Mouse (Mus musculus) layer of hippocampus, adult 8-10 months (tissue): ENCODE measurements around the gene Cntnap5a. TPM values are rescaled to one million over a fixed set of nuclear protein-coding genes. Genes with fewer than 3 reads are reported as not detected.

Experiments
- DNase-seq, 2 experiments: peaks; one replicate each; pipeline ENCODE4 v3.0.0; 2022; ENCODE audit warnings: low spot score in 2 of 2
- microRNA-seq, 2 experiments: library from miRNA; unstranded; fragments of <30 nt; microRNA quantifications; one replicate each; pipeline ENCODE4 v1.2.0; 2022
- total RNA-seq, 4 experiments: library from RNA; stranded (reverse); gene quantifications; 2 replicates each; pipeline ENCODE4 v1.2.4; 2022

Cntnap5a gene
- total RNA-seq, 4 experiments from 2014 or later = 13.0 to 16.8 (median 14.3) TPM

DNA sequence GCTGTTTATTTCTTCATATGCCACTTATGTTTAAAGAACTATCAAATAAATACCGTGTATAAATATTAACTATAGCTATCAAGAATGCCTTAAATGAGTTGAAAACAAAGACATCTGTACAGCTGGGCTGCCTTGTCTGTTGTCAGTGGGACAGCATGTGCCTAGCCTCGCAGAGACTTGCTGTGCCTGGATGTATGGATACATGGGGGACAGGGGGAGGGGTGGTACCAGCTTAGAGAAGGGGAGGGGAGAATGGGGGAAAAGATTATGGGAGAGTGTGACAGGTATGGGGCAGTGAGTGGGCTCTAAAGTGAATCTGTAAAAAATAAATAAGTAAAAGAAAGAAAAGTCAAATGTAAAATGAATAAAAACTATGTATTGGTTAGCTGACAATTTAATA, 681.0 kb downstream of the Cntnap5a start:
- no peak for DNase-seq

DNA sequence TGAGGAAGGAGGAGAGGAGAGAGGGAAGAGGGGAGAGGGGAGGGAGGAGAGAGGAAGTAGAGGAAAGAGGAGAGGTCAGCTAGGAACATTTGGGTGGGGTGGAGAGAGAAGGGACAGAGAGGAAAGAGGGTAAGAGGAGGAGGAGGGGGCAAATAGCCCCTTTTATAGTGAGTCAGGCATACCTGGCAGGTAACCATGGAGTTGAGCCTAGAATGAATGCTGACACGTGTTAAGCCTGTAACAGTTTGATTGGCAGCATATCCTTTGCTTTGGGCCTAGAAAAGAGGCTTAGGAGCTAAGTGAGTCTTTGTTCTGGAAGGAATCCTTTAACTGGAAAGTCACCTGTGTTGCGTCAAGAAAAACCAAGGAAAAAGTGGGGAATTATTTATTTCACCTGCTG, 681.6 kb downstream of the Cntnap5a start:
- DNase-seq = no peak

DNA sequence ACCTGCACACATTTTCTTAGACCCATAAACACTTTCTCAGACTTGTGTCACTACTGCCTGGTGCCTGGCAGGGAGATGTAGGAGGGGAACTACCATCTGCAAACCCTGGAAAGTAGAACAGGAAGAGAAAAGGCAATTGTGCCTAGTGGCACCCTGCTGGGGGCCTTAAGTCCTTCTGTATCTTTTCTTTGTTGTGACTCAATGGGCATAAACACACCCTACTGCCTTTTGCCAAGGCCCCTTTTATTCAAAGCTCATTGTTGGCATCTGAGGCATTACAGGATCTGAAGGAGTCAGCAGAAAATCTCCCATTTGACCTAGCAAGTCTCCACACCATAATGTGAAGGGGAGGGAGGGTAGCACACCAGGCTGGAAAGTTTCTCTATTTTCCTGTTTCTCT, 682.2 kb downstream of the Cntnap5a start:
- DNase-seq = no peak

GRCm38 (mm10) chr1:116367572-116367971, 683.0 kb downstream of the Cntnap5a start:
- no peak for DNase-seq

DNA sequence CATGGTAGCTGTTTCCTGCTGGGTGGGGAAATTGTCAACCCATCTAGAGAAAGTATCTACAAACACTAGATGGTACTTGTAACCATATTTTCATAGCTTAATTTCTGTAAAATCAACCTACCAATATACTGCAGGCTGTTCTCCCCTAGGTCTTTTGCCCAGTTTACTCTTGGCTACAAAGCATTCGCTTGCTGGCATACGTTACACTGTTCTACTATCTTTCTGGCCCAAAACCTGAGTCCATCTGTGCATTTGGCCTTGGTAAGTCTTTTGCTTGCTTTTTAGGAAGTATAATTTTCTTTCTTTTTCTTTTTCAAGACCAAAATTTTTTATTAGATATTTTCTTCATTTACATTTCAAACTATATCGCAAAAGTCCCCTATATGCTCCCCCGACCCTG, 686.3 kb downstream of the Cntnap5a start:
- DNase-seq = no peak

DNA sequence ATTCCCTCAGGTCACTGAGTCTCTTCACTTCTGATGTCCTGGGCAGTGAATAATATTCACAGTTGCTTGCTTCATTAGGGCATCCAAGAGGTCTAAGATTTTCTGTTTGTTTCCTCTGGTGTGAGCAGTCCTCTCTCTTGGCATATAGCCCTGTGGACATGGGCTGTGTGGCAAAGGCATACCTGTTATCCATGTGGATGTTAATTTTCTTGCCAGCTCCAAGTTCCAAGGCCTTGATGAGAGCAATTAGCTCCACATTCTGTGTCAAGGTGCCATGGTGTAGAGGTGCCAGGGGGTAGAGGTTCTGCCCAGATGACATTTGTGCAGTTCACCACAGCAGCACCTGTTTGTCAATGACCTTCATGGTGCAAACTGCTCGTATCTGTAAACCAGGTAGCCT, 689.0 kb downstream of the Cntnap5a start:
- DNase-seq = no peak

- DNase-seq = no peak
These were observed 707.8 kb downstream of the Cntnap5a start for GRCm38 (mm10) chr1:116392390-116392789.

DNA sequence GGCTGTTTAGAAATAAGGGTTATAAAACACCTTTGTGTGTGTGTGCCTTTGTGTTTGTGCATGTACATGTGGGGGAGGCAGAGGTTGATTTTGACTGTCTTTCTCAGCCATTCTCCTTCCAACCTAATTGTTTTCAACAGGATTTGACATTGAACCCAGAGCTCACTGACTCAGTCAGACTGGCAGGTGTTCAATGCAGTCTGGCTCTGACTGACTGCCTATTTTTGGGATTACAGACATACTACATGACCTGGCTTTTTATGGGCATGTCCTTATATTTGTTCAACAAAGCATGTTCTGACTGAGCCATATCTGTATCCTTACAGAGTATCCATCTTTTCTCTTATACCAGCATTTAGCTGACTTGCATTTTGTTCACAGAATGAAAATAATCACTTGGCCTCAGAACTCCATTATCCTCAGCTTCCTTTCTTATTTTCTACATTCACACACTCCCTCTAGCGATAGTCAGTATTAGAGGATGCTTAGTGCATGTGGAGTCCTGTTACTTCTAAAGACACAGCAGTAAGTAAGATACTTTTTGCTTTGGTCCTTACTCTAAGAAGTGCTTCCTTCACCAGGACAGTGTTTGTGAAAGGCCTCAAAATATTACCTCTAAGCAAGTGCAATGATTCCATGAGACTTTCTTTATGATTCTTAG, 717.6 kb downstream of the Cntnap5a start:
- no peak for DNase-seq

- DNase-seq = no peak
These were observed 725.3 kb downstream of the Cntnap5a start for GRCm38 (mm10) chr1:116409836-116410235.

DNA sequence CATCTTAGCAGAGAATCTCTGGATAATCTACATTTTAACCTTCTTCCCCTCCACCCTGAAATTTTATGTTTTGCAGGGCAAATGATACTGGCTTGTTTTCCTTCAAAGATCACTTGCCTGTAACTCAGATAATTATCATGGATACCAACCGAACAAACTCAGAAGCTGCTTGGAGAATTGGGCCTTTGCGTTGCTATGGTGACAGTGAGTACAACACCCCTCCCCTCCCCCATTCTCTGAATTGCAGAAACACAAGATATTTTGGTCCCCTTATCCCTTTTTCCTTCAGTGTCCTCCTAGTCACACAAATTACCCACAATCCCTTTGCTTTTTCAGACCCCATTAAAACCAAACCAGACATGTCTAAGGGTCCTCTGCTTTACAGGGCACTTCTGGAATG, 743.8 kb downstream of the Cntnap5a start:
- no peak for DNase-seq

DNA sequence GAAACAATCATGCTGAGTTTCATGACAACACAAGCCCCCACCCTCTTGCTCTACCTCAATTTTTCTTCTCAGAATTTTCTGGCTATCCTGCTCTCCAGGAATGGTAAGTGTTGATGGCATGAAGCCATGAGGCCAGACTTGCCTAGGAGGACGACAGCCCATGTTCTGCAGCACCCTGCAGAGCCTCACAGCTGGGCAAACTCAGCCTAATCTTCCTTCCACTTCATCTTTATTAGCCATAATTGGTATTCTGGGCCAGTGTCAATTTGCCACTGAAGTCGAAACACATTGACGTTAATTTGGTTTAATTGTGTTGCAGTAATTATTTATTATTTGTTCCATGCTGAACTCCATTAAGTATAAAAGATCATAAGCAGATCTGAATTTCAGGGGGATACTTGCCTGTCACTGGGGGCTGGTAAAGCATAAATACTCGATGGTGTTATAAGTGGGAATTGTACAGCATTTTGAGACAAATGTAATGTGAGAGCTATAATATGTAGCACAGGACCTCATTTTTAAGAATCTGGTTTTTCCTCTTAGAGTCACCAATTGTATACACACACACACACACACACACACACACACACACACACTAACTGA, 770.7 kb downstream of the Cntnap5a start:
- no peak for DNase-seq

DNA sequence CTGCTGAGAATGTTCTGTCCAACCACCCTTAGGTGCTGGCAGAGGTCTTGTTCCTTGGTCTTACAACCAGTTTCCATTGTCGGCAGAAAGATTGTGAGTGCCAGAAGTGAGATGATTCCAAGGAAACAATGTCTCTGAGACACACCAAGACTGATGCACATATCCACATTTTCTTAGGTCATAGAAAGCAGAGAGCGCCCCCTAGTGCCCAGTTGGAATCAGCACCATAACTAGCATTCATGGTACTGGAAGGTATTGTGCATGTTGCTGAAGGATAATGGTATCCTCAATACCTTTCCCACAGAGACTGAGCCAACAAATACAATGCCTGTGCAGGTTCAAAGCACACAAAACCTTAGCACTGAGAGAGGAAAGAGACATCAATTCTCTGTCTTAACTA, 793.1 kb downstream of the Cntnap5a start:
- DNase-seq = peak; percentile 27 to 72

- DNase-seq = no peak
These were observed 804.4 kb downstream of the Cntnap5a start for GRCm38 (mm10) chr1:116488780-116489569.

GRCm38 (mm10) chr1:116577969-116578666, 893.6 kb downstream of the Cntnap5a start:
- peak in 1 of 2 experiments; percentile 3 for DNase-seq

DNA sequence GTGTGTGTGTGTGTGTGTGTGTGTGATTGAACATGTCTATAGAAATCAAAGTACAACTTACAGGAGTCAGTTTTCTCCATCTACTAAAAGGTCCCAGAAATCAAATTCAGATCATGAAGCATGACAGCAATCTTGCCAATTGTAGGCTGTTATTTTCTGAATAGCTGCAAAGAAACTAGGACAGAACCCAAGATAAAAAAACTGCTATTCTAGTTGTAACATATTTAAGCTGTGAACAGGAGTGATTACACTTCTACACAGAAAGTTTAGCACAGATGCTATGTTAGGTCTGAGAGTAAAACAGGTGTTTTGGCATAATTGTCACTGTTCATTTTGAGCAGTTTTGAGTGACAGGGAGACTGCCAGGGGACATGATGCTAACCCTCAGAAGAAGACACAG, 931.7 kb downstream of the Cntnap5a start:
- no peak for DNase-seq

Small RNAs within 50 kb of the gene (microRNA-seq; reads per million reads assigned to microRNA genes)
- gene Gm23393 = 0 reads per million in 2 experiments
